Mouse (Mus musculus) heart, postnatal 0 days (tissue): ENCODE measurements at regions not wholly inside any gene's neighbourhood (a gene's known extent, or its start where the extent isn't known, plus 50 kb on each side); places are given as distances from the start of the nearest gene placed in this dataset.
"Not testable (repeated sequence)": the region's sequence is repeated elsewhere in the genome, so short reads cannot be mapped to it uniquely, and the experiment has no call there.

Experiments used
- CTCF ChIP-seq: IDR thresholded peaks from 2 replicates; pipeline ENCODE4 v1.5.1; 2016; ENCODE audit warnings: antibody characterized with exemption, control low read depth, low read depth
- EP300 ChIP-seq: IDR thresholded peaks from 2 replicates; pipeline ENCODE4 v1.6.1; 2016; ENCODE audit warnings: antibody characterized with exemption, low read depth

GRCm38 (mm10) chr13:3406236-3407017 is 131.4 kb upstream of the Gdi2 start:
- peak; percentile 94 for TF ChIP-seq CTCF
- not testable (repeated sequence) for TF ChIP-seq EP300
